Mouse (Mus musculus): Measurements from ENCODE around the gene Rptn. TPM values are rescaled to one million over a fixed set of nuclear protein-coding genes. Genes with fewer than 3 reads are reported as not detected.

Gene Rptn
- polyA plus RNA-seq, 1 experiment from 2014 or later: not detected

Small RNA genes lying within 50 kb of the gene (microRNA-seq; reads per million reads assigned to microRNA genes)
- gene Gm22752 (not detected), gene Gm44353 (not detected)

Other genes with a start within 250 kb of the Rptn start
- not detected in 2 replicates for gene Crnn, start 248.9 kb upstream of the Rptn start, polyA plus RNA-seq (2015; fragmentation: Nextera tagmentation; extraction: Ambion mirVana)
- gene Flg2, start 196.4 kb upstream of the Rptn start, polyA plus RNA-seq (2015; fragmentation: Nextera tagmentation; extraction: Ambion mirVana): not detected in 2 replicates
- gene Flg, start 120.2 kb upstream of the Rptn start, polyA plus RNA-seq (2015; fragmentation: Nextera tagmentation; extraction: Ambion mirVana): not detected in 2 replicates
- gene Hrnr, start 74.0 kb upstream of the Rptn start, polyA plus RNA-seq (2015; fragmentation: Nextera tagmentation; extraction: Ambion mirVana): not detected in 2 replicates
- 0.07 and 0.08 TPM in 2 replicates for gene Tchh, start 48.6 kb downstream of the Rptn start, polyA plus RNA-seq (2015; fragmentation: Nextera tagmentation; extraction: Ambion mirVana)
- not detected in 2 replicates for gene Tchhl1, start 75.1 kb downstream of the Rptn start, polyA plus RNA-seq (2015; fragmentation: Nextera tagmentation; extraction: Ambion mirVana)
- gene S100a11, start 126.8 kb downstream of the Rptn start, polyA plus RNA-seq (2015; fragmentation: Nextera tagmentation; extraction: Ambion mirVana): 148 and 157 TPM in 2 replicates
- gene S100a10, start 161.4 kb downstream of the Rptn start, polyA plus RNA-seq (2015; fragmentation: Nextera tagmentation; extraction: Ambion mirVana): 69.5 and 71.2 TPM in 2 replicates

Measured in liver, embryonic 13.5 days (tissue).